Mouse (Mus musculus): ENCODE results near the gene Klk1b16.

DNA sequence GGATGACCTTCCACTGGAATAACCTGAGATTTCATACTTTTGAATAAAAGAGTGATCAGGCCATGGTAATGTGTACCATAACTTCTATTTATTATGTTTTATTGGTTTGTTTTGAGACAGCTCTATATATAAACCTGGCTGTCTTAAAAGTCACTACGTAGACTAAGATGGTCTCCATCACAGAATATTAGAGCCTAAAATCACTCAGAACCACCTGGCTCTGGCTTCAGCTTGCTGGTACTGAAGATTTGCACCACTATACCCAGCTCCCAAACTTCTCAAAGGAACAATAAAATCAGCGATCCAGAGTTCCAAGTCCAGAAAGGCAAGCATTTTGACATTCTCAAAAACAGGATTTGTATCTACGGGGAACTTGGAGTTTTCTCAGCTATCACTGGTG lies at the start of gene Klk1b16:
- TF ChIP-seq CTCF (conservative IDR thresholded peaks at IDR 0.05; ENCODE audit: insufficient read depth, insufficient read length, low read depth, low read length), result no peak
- TF ChIP-seq POLR2A (IDR thresholded peaks at IDR 0.05; ENCODE audit: low read depth, low read length), result no peak

All from kidney, adult 2 months (tissue).